Mouse (Mus musculus): ENCODE results near the gene Mroh9. TPM values are rescaled to one million over a fixed set of nuclear protein-coding genes. Genes with fewer than 3 reads are reported as not detected.

The Mroh9 gene
- total RNA-seq, 2 experiments from 2014 or later = not detected

DNA sequence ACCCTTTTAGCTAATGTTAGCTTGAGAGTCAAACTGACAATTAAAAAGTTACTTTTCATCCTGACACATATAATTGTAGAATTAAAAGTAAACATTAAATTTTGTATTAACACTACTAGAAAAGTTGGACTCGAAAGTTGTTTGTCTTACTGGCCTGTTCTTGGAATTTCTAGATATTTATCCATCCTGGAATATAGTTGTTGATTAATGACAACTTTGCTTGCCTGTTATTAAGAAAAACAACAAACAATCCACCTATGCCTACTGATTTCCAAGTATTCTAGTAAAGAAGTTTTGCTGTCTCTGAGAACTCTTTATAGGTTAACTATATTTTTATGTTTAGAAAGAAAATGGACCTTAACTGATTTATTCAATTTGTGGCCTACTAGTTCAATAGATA, 98.7 kb downstream of the Mroh9 start:
- no peak for DNase-seq (ENCODE audit: low spot score in 2 of 2)
- intact Hi-C loops (cut with DNase I) = no loop called here

- no peak for DNase-seq (ENCODE audit: low spot score in 2 of 2)
- intact Hi-C loops (cut with DNase I) = no loop called here
Measured at GRCm38 (mm10) chr1:162986121-162986748, 99.2 kb downstream of the Mroh9 start.

GRCm38 (mm10) chr1:162984428-162984827, 101.0 kb downstream of the Mroh9 start, which contains the start of gene Fmo3:
TSS of gene Fmo3 (minus strand) at chr1:162984528.
- DNase-seq (ENCODE audit: low spot score in 2 of 2) = no peak
- intact Hi-C loops (cut with DNase I) = no loop called here

Other genes with a start within 250 kb of the Mroh9 start
- 10 to 100 TPM; 21.1 to 22.2 TPM for gene Fmo1, start 219.1 kb downstream of the Mroh9 start, total RNA-seq (2021)
- gene Fmo2, start 186.9 kb downstream of the Mroh9 start, total RNA-seq (2021) = 1 to 10 TPM in 1 of 2 experiments, under 1 TPM in 1; 0.66 to 1.7 TPM
- gene Fmo6, start 148.2 kb downstream of the Mroh9 start, total RNA-seq (2021) = not detected
- gene Fmo3, start 101.1 kb downstream of the Mroh9 start, total RNA-seq (2021) = not detected
- gene Prrx1, start 228.0 kb upstream of the Mroh9 start, total RNA-seq (2021) = 1 to 10 TPM; 5.8 to 6.5 TPM